Mouse (Mus musculus) hindbrain, embryonic 13.5 days (tissue): ENCODE results near the gene Cybb. TPM values are rescaled to one million over a fixed set of nuclear protein-coding genes. Genes with fewer than 3 reads are reported as not detected.
A peak's percentile ranks its signal among the peaks of the same experiment; 100 is the strongest.
"Not testable (repeated sequence)": the region's sequence is repeated elsewhere in the genome, so short reads cannot be mapped to it uniquely, and the experiment has no call there.

ENCODE experiments used
- ATAC-seq: fragments of 200-750 bp; cut with Nextera tagmentation; 2 replicates; pipeline ENCODE4 v1.8.0; 2017; ENCODE audit warnings: moderate TSS enrichment; ENCODE audit not compliant: low FRiP score
- H3K27ac ChIP-seq: fragments of 300-500 bp; sonication (generic); 2 replicates; pipeline ENCODE4 v1.5.1; 2015; ENCODE audit warnings: inconsistent platforms, mild to moderate bottlenecking, moderate library complexity
- H3K27me3 ChIP-seq: fragments of 300-500 bp; sonication (generic); 2 replicates; pipeline ENCODE4 v1.6.1; 2015; ENCODE audit warnings: mild to moderate bottlenecking, inconsistent platforms
- H3K36me3 ChIP-seq: fragments of 300-500 bp; sonication (generic); 2 replicates; pipeline ENCODE4 v1.6.1; 2015; ENCODE audit warnings: mild to moderate bottlenecking, inconsistent platforms
- H3K4me1 ChIP-seq: fragments of 300-500 bp; sonication (generic); replicated peaks from 2 replicates; pipeline ENCODE4 v1.6.1; 2015; ENCODE audit warnings: inconsistent platforms
- H3K4me2 ChIP-seq: fragments of 300-500 bp; sonication (generic); 2 replicates; pipeline ENCODE4 v1.6.1; 2015; ENCODE audit warnings: inconsistent platforms, mild to moderate bottlenecking, moderate library complexity
- H3K4me3 ChIP-seq: fragments of 300-500 bp; sonication (generic); 2 replicates; pipeline ENCODE4 v1.5.1; 2015; ENCODE audit warnings: mild to moderate bottlenecking, inconsistent platforms
- H3K9ac ChIP-seq: fragments of 300-500 bp; sonication (generic); 2 replicates; pipeline ENCODE4 v1.6.1; 2015; ENCODE audit warnings: mild to moderate bottlenecking, inconsistent platforms
- H3K9me3 ChIP-seq: fragments of 300-500 bp; sonication (generic); 2 replicates; pipeline ENCODE4 v1.6.1; 2016; ENCODE audit warnings: inconsistent platforms
- WGBS: fragments of 180-500 bp; shearing (Covaris S2); methylation state at CpG from one replicate; pipeline ENCODE4 v1.1.7; 2015; 5-methylcytosine and 5-hydroxymethylcytosine counted together
- polyA plus RNA-seq: library from polyadenylated mRNA; unstranded; fragments of >200 nt; fragmentation: Nextera tagmentation; extraction: Ambion mirVana; gene quantifications from 2 replicates; pipeline ENCODE4 v1.2.1, GENCODE M21; 2015

Cybb gene
- 0.62 and 0.63 TPM in 2 replicates for polyA plus RNA-seq

- H3K4me2 ChIP-seq = no peak within 1 kb of the TSS
- no peak within 1 kb of the TSS for H3K9ac ChIP-seq
- H3K27ac ChIP-seq = no peak within 1 kb of the TSS
- WGBS = 83% methylated on average over 4 of the region's 4 CpGs
- H3K4me1 ChIP-seq = no peaks in the 10 kb centered on the region
- H3K4me3 ChIP-seq = no peak within 1 kb of the TSS
- ATAC-seq = no peak
- H3K27me3 ChIP-seq = no peaks in the 10 kb centered on the region
- H3K36me3 ChIP-seq = no peaks in the 10 kb centered on the region
- no peaks in the 10 kb centered on the region for H3K9me3 ChIP-seq
Observed at GRCm38 (mm10) chrX:9487671-9488070, at the start of gene Cybb. Cybb (minus strand) TSS chrX:9487771.

GRCm38 (mm10) chrX:9536881-9537280 lies 49.3 kb upstream of the Cybb start:
- H3K27ac ChIP-seq = no peak overlapping the region
- ATAC-seq = no peak
- no peak overlapping the region for H3K4me2 ChIP-seq
- no peaks in the 10 kb centered on the region for H3K4me1 ChIP-seq
- no peaks in the 10 kb centered on the region for H3K9me3 ChIP-seq
- no peak overlapping the region for H3K4me3 ChIP-seq
- no peaks in the 10 kb centered on the region for H3K27me3 ChIP-seq
- H3K36me3 ChIP-seq = no peaks in the 10 kb centered on the region
- H3K9ac ChIP-seq = no peak overlapping the region
- WGBS = 95% methylated on average over 3 of the region's 3 CpGs

GRCm38 (mm10) chrX:9519969-9520368 lies 32.4 kb upstream of the Cybb start:
- H3K27me3 ChIP-seq, H3K4me3 ChIP-seq, H3K27ac ChIP-seq, H3K9me3 ChIP-seq, H3K9ac ChIP-seq, H3K4me2 ChIP-seq, H3K36me3 ChIP-seq, H3K4me1 ChIP-seq: not testable (repeated sequence)
- peak; percentile 39; the same call in 1 of the 2 replicates for ATAC-seq
- 35% methylated on average over 2 of the region's 2 CpGs for WGBS

GRCm38 (mm10) chrX:9517531-9517930 lies 30.0 kb upstream of the Cybb start:
- H3K4me1 ChIP-seq, ATAC-seq, H3K4me3 ChIP-seq, H3K36me3 ChIP-seq, H3K9me3 ChIP-seq, H3K9ac ChIP-seq, H3K4me2 ChIP-seq, H3K27ac ChIP-seq, H3K27me3 ChIP-seq: not testable (repeated sequence)

- WGBS = 89% methylated on average over 6 of the region's 6 CpGs
- ATAC-seq, H3K4me3 ChIP-seq, H3K4me1 ChIP-seq, H3K9me3 ChIP-seq, H3K4me2 ChIP-seq, H3K36me3 ChIP-seq, H3K27ac ChIP-seq, H3K9ac ChIP-seq, H3K27me3 ChIP-seq: not testable (repeated sequence)
Observed at GRCm38 (mm10) chrX:9475036-9475435, 12.5 kb downstream of the Cybb start.

GRCm38 (mm10) chrX:9474440-9474839 lies 13.1 kb downstream of the Cybb start:
- Histone ChIP-seq H3K27ac (no peak overlapping the region), H3K36me3 (no peaks in the 10 kb centered on the region), H3K27me3 (no peaks in the 10 kb centered on the region), H3K4me3 (no peak overlapping the region), H3K9ac (no peak overlapping the region), H3K9me3 (no peaks in the 10 kb centered on the region), H3K4me2 (no peak overlapping the region), H3K4me1 (no peaks in the 10 kb centered on the region)
- no peak for ATAC-seq

- Histone ChIP-seq H3K4me2 (no peak overlapping the region), H3K36me3 (no peaks in the 10 kb centered on the region)
- 83% methylated on average over 2 of the region's 2 CpGs for WGBS
Observed at GRCm38 (mm10) chrX:9473768-9474167, 13.8 kb downstream of the Cybb start.

GRCm38 (mm10) chrX:9470811-9471388 lies 16.7 kb downstream of the Cybb start:
- ATAC-seq = no peak
- WGBS = 53% methylated on average over 3 of the region's 3 CpGs
- no peaks in the 10 kb centered on the region for H3K36me3 ChIP-seq
- H3K27me3 ChIP-seq = no peaks in the 10 kb centered on the region
- H3K4me2 ChIP-seq = no peak overlapping the region
- no peak overlapping the region for H3K9ac ChIP-seq
- no peaks in the 10 kb centered on the region for H3K4me1 ChIP-seq
- no peak overlapping the region for H3K4me3 ChIP-seq
- H3K9me3 ChIP-seq = no peaks in the 10 kb centered on the region
- no peak overlapping the region for H3K27ac ChIP-seq

More at GRCm38 (mm10) chrX:9473768-9474167, 13.8 kb downstream of the Cybb start:
- no peak overlapping the region for H3K27ac ChIP-seq
- no peak overlapping the region for H3K4me3 ChIP-seq
- no peak overlapping the region for H3K9ac ChIP-seq
- ATAC-seq = no peak
- no peaks in the 10 kb centered on the region for H3K27me3 ChIP-seq
- H3K4me1 ChIP-seq = no peaks in the 10 kb centered on the region
- no peaks in the 10 kb centered on the region for H3K9me3 ChIP-seq

GRCm38 (mm10) chrX:9469100-9469499 lies 18.5 kb downstream of the Cybb start:
- Histone ChIP-seq H3K4me3 (no peak overlapping the region), H3K9me3 (no peaks in the 10 kb centered on the region), H3K4me1 (no peaks in the 10 kb centered on the region), H3K27ac (no peak overlapping the region), H3K36me3 (no peaks in the 10 kb centered on the region), H3K9ac (no peak overlapping the region), H3K4me2 (no peak overlapping the region), H3K27me3 (no peaks in the 10 kb centered on the region)
- no peak for ATAC-seq

- H3K4me2 ChIP-seq = no peak overlapping the region
- no peaks in the 10 kb centered on the region for H3K27me3 ChIP-seq
- no peaks in the 10 kb centered on the region for H3K36me3 ChIP-seq
- no peaks in the 10 kb centered on the region for H3K4me1 ChIP-seq
- WGBS = 90% methylated on average over 4 of the region's 4 CpGs
- no peak overlapping the region for H3K4me3 ChIP-seq
- no peak for ATAC-seq
- H3K9me3 ChIP-seq = no peaks in the 10 kb centered on the region; the same call in 1 of the 2 replicates
- H3K9ac ChIP-seq = no peak overlapping the region
- no peak overlapping the region for H3K27ac ChIP-seq
Observed at GRCm38 (mm10) chrX:9467020-9467419, 20.6 kb downstream of the Cybb start.

GRCm38 (mm10) chrX:9465890-9466289 lies 21.7 kb downstream of the Cybb start:
- Histone ChIP-seq H3K27ac (no peak overlapping the region), H3K36me3 (no peaks in the 10 kb centered on the region), H3K9ac (no peak overlapping the region), H3K4me2 (no peak overlapping the region), H3K27me3 (no peaks in the 10 kb centered on the region), H3K4me3 (no peak overlapping the region), H3K4me1 (no peaks in the 10 kb centered on the region), H3K9me3 (no peaks in the 10 kb centered on the region; the same call in 1 of the 2 replicates)
- ATAC-seq = no peak
- 71% methylated on average over 2 of the region's 2 CpGs for WGBS

- H3K4me2 ChIP-seq = no peak overlapping the region
- no peak overlapping the region for H3K9ac ChIP-seq
- ATAC-seq = no peak
- 89% methylated on average over 3 of the region's 3 CpGs for WGBS
- H3K36me3 ChIP-seq = no peaks in the 10 kb centered on the region
- H3K27me3 ChIP-seq = no peaks in the 10 kb centered on the region
- H3K4me1 ChIP-seq = no peaks in the 10 kb centered on the region
- no peaks in the 10 kb centered on the region; the same call in 1 of the 2 replicates for H3K9me3 ChIP-seq
- H3K27ac ChIP-seq = no peak overlapping the region
- H3K4me3 ChIP-seq = no peak overlapping the region
Observed at GRCm38 (mm10) chrX:9462671-9463070, 24.9 kb downstream of the Cybb start.

- H3K36me3 ChIP-seq = no peaks in the 10 kb centered on the region
- ATAC-seq = no peak
- no peaks in the 10 kb centered on the region; the same call in 1 of the 2 replicates for H3K9me3 ChIP-seq
- no peak overlapping the region for H3K27ac ChIP-seq
- H3K4me3 ChIP-seq = no peak overlapping the region
- no peaks in the 10 kb centered on the region for H3K27me3 ChIP-seq
- no peak overlapping the region for H3K4me2 ChIP-seq
- H3K9ac ChIP-seq = no peak overlapping the region
- H3K4me1 ChIP-seq = no peaks in the 10 kb centered on the region
Observed at GRCm38 (mm10) chrX:9461399-9461798, 26.2 kb downstream of the Cybb start.
